Comparison of ENCODE assay signal across 13 mouse cellular contexts in genomic region chr13:70159604-70160003, GRCm38 (mm10).
DNase-seq lines count a peak whose midpoint lies in the region; ATAC-seq and TF ChIP-seq lines count a peak whose summit lies in the region.
"Had no signal": no experiment of that assay in that cellular context is flagged by ENCODE, and none has a peak within 500 bp of the region (broad histone marks: within the 10 kb centered on the region; RNA-seq: fewer than 3 reads in every experiment).

No protein-coding gene starts in this region.

- H3K4me1 ChIP-seq in forebrain, embryonic 15.5 days: peaks cover 35% of the 10 kb centered on the region
- H3K4me1 ChIP-seq in forebrain, embryonic 10.5 days: no peaks in the 10 kb centered on the region; the same call in 1 of the 2 replicates
- H3K4me1 ChIP-seq in forebrain, embryonic 16.5 days (replicated peaks; ENCODE audit: control insufficient read depth, insufficient read depth, low read length): peaks cover 23% of the 10 kb centered on the region
- no peaks in the 10 kb centered on the region for H3K4me1 ChIP-seq in lung, postnatal 0 days (ENCODE audit: insufficient read depth, low read depth, low read length)

- no peaks in the 10 kb centered on the region for H3K9me3 ChIP-seq in forebrain, embryonic 15.5 days
- H3K9me3 ChIP-seq in forebrain, embryonic 10.5 days: no peaks in the 10 kb centered on the region
- no peaks in the 10 kb centered on the region for H3K9me3 ChIP-seq in forebrain, embryonic 16.5 days (ENCODE audit: control insufficient read depth, low read length)
- no peaks in the 10 kb centered on the region for H3K9me3 ChIP-seq in lung, postnatal 0 days (ENCODE audit: low read length)
- H3K9me3 ChIP-seq: limb, embryonic 13.5 days had no signal

- H3K9ac ChIP-seq in forebrain, embryonic 15.5 days (replicated peaks): no peak overlapping the region
- H3K9ac ChIP-seq in forebrain, embryonic 16.5 days (replicated peaks; ENCODE audit: low read depth, low read length): no peak overlapping the region
- no peak overlapping the region for H3K9ac ChIP-seq in lung, postnatal 0 days (replicated peaks; ENCODE audit: low read depth)
- H3K9ac ChIP-seq: limb, embryonic 13.5 days had no signal

- ATAC-seq in forebrain, embryonic 15.5 days (replicated peaks): peak; percentile 75
- ATAC-seq in forebrain, embryonic 16.5 days: peak; percentile 77
- no peak for ATAC-seq in lung, postnatal 0 days
- ATAC-seq: inflammation-experienced regulatory T-cells, adult 6 months had no signal

- no peak for TF ChIP-seq EP300 in lung, postnatal 0 days (IDR thresholded peaks at IDR 0.05)

- H3K36me3 ChIP-seq in forebrain, embryonic 15.5 days: no peaks in the 10 kb centered on the region
- no peaks in the 10 kb centered on the region for H3K36me3 ChIP-seq in forebrain, embryonic 10.5 days (replicated peaks)
- no peaks in the 10 kb centered on the region for H3K36me3 ChIP-seq in forebrain, embryonic 16.5 days (ENCODE audit: control insufficient read depth, insufficient read depth)
- no peaks in the 10 kb centered on the region for H3K36me3 ChIP-seq in lung, postnatal 0 days (ENCODE audit: insufficient read depth, low read length)
- H3K36me3 ChIP-seq: limb, embryonic 13.5 days had no signal

- H3K27ac ChIP-seq in forebrain, embryonic 15.5 days (replicated peaks): peak overlapping the region; percentile 38
- no peak overlapping the region for H3K27ac ChIP-seq in forebrain, embryonic 10.5 days
- H3K27ac ChIP-seq in forebrain, embryonic 16.5 days (ENCODE audit: low read length): peak overlapping the region; percentile 60
- no peak overlapping the region for H3K27ac ChIP-seq in lung, postnatal 0 days (ENCODE audit: low read length)
- H3K27ac ChIP-seq: gastrocnemius, adult 2 months; limb, embryonic 13.5 days had no signal

- no peak overlapping the region for H3K4me2 ChIP-seq in forebrain, embryonic 15.5 days (replicated peaks)
- H3K4me2 ChIP-seq in forebrain, embryonic 16.5 days (ENCODE audit: low read length): peak overlapping the region; percentile 20
- H3K4me2 ChIP-seq in lung, postnatal 0 days (replicated peaks; ENCODE audit: low read depth, low read length): no peak overlapping the region
- H3K4me2 ChIP-seq: limb, embryonic 13.5 days had no signal

- no peaks in the 10 kb centered on the region for H3K27me3 ChIP-seq in forebrain, embryonic 15.5 days
- H3K27me3 ChIP-seq in forebrain, embryonic 10.5 days (ENCODE audit: poor library complexity, severe bottlenecking): no peaks in the 10 kb centered on the region
- no peaks in the 10 kb centered on the region for H3K27me3 ChIP-seq in forebrain, embryonic 16.5 days (replicated peaks; ENCODE audit: control insufficient read depth, insufficient read depth, low read length)
- H3K27me3 ChIP-seq in lung, postnatal 0 days (replicated peaks; ENCODE audit: insufficient read depth, low read length): no peaks in the 10 kb centered on the region
- H3K27me3 ChIP-seq: limb, embryonic 13.5 days had no signal

- 60% methylated on average over 6 of the region's 6 CpGs for WGBS in forebrain, embryonic 15.5 days
- 79% methylated on average over 6 of the region's 6 CpGs for WGBS in forebrain, embryonic 10.5 days
- 50% methylated on average over 6 of the region's 6 CpGs for WGBS in forebrain, embryonic 16.5 days
- 57% methylated on average over 6 of the region's 6 CpGs for WGBS in lung, postnatal 0 days

- no peak for TF ChIP-seq CTCF in lung, postnatal 0 days (IDR thresholded peaks at IDR 0.05)

- DNase-seq in forebrain, embryonic 10.5 days (ENCODE audit: extremely low spot score, low spot score): no peak
- peak; percentile 34 to 37 for DNase-seq in layer of hippocampus, postnatal 10 days (ENCODE audit: low spot score in 2 of 2)
- peak; percentile 62 for DNase-seq in right cerebral cortex, postnatal 25 days
- no peak for DNase-seq in lung, postnatal 0 days (ENCODE audit: low spot score)
- DNase-seq in thymus, postnatal 36 days: no peak
- no peak for DNase-seq in cerebellum, postnatal 36 days
- DNase-seq: cerebellum, adult 11-12 months; gastrocnemius, adult 2 months had no signal

- peak overlapping the region; percentile 4; the same call in 1 of the 2 replicates for H3K4me3 ChIP-seq in forebrain, embryonic 15.5 days
- H3K4me3 ChIP-seq in forebrain, embryonic 10.5 days: no peak overlapping the region
- H3K4me3 ChIP-seq in forebrain, embryonic 16.5 days (replicated peaks; ENCODE audit: low read length): peak overlapping the region; percentile 21
- no peak overlapping the region for H3K4me3 ChIP-seq in lung, postnatal 0 days (ENCODE audit: low read depth, low read length)
- H3K4me3 ChIP-seq: gastrocnemius, adult 2 months; limb, embryonic 13.5 days; myocyte had no signal

Comparison
In these comparisons a context has a peak if more than half of its experiments do, and no peak if none do; other contexts are left out.
1. H3K27ac ChIP-seq: peak in forebrain, embryonic 15.5 days (single experiment) and forebrain, embryonic 16.5 days (single experiment); none in forebrain, embryonic 10.5 days (single experiment) and lung, postnatal 0 days (single experiment).
2. H3K4me3 ChIP-seq: peak in forebrain, embryonic 15.5 days (single experiment) and forebrain, embryonic 16.5 days (single experiment); none in forebrain, embryonic 10.5 days (single experiment) and lung, postnatal 0 days (single experiment).
3. DNase-seq: peak in layer of hippocampus, postnatal 10 days (2 of 2) and right cerebral cortex, postnatal 25 days (single experiment); none in forebrain, embryonic 10.5 days (single experiment), lung, postnatal 0 days (single experiment), thymus, postnatal 36 days (0 of 2) and cerebellum, postnatal 36 days (0 of 2).